Mouse (Mus musculus) macrophage (primary cell): Measurements from ENCODE around the gene Dyrk3. TPM values are rescaled to one million over a fixed set of nuclear protein-coding genes. Genes with fewer than 3 reads are reported as not detected.

Experiments
- H3K27ac ChIP-seq: fragments of 350-480 bp; formaldehyde crosslinking; 2 replicates; pipeline ENCODE4 v1.9.0; 2021
- H3K36me3 ChIP-seq: fragments of 350-480 bp; formaldehyde crosslinking; 2 replicates; pipeline ENCODE4 v1.9.0; 2021; ENCODE audit errors: inconsistent target
- H3K4me3 ChIP-seq: fragments of 350-480 bp; formaldehyde crosslinking; 2 replicates; pipeline ENCODE4 v1.9.0; 2021; ENCODE audit errors: inconsistent target
- H3K79me2 ChIP-seq: fragments of 350-480 bp; formaldehyde crosslinking; 2 replicates; pipeline ENCODE4 v1.9.0; 2021; ENCODE audit errors: inconsistent target
- WGBS: methylation state at CpG from one replicate; pipeline ENCODE4 v1.1.7; 2026; ENCODE audit warnings: inconsistent platforms; ENCODE audit not compliant: missing documents; 5-methylcytosine and 5-hydroxymethylcytosine counted together
- polyA plus RNA-seq: library from polyadenylated mRNA; stranded (reverse); fragments of 250-400 nt; gene quantifications from 3 replicates; pipeline ENCODE4 v1.2.4, GENCODE M21; 2018; ENCODE audit warnings: inconsistent platforms

The Dyrk3 gene
- polyA plus RNA-seq, 1 experiment from 2014 or later = 0.30 TPM

DNA sequence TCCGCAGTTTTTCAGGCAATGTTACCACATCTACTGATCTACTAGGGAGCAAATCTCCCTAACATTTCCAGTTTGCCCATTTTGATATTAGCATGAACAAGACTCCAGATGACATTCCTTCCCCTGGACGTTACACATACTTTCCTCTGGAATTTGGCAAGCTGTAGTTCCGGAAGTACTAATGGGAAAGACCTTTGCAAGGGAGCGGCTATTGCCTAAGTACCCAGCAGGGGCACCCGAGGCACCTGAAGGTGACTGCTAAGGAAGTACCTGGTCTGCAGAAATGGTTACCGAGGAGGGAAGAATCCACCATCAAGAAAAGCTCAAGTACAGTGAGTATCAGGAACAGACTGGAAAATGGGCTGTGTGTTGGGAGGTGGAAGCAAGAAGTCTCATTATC is 25.6 kb downstream of the Dyrk3 start:
- 62% methylated on average over 6 of the region's 6 CpGs for WGBS
- Histone ChIP-seq H3K4me3 (no peak overlapping the region), H3K79me2 (no peaks in the 10 kb centered on the region), H3K27ac (no peak overlapping the region), H3K36me3 (no peaks in the 10 kb centered on the region)

DNA sequence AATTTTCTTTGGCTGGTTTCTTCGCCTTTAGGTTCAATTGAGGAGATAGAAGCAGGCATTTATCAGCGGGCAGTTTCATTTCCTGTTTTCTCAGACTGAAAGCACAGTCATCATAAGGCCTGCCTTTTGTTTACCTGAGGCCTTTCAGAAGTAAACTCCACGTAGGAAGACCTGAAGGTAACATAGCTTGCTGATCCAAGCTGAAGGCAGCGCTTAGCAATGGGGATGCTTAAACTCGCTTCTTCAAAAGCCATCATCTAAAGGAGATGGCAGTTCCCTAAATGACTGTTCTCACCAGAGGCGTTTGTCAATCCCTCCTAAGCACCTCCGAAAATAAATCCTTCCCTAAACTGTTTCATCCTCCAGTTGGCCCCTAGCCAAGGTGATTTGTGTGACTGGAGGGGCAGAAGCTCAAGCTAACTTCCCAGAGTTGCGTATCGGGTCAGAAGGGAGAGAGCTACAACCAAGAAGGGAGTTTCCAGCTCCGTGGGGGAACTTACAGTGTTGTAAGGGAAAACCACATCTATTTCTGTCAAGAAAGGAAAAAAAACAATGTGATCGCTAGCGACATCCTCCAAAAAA is 27.5 kb downstream of the Dyrk3 start:
- Histone ChIP-seq H3K36me3 (no peaks in the 10 kb centered on the region), H3K27ac (peak overlapping the region; percentile 90), H3K79me2 (no peaks in the 10 kb centered on the region), H3K4me3 (no peak overlapping the region)
- WGBS = 2% methylated on average over 12 of the region's 12 CpGs

DNA sequence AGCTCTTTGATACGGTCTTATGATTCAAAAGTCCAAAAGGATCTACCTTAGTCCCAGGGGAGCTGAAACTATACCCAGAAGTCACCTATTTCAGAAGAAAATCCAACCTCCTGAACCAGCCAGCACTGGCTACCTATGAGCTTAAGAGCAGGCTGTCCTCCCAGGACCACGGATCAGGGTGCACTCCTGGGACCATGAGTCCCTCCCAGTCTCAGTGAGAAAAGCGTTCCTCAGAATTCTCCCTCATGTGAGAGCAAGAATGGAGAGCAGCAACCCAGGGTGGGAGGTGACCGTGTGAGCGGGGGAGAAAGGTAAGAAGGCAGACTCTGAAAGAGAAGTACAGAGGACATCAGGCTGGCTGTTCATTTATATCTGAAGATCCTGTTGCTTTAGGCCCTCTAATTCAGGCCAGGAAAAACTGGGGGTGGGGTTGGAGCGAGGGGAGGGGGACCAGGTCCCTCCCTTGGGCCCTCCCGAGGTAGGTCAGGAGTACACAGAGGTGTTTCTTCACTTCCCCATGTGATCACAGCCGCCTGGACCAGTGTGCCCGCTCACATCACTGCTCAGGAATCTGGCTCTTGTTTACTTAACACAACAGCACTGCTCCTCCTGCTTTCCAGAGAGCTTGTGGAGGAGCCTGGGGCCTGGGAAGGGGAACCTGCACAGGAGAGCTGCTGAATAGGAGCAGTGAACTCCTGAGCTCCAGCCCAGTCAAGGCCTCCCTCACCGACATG is 30.4 kb downstream of the Dyrk3 start:
- 97% methylated on average over 10 of the region's 10 CpGs for WGBS
- Histone ChIP-seq H3K4me3 (no peak overlapping the region), H3K36me3 (no peaks in the 10 kb centered on the region), H3K27ac (no peak overlapping the region), H3K79me2 (no peaks in the 10 kb centered on the region)

DNA sequence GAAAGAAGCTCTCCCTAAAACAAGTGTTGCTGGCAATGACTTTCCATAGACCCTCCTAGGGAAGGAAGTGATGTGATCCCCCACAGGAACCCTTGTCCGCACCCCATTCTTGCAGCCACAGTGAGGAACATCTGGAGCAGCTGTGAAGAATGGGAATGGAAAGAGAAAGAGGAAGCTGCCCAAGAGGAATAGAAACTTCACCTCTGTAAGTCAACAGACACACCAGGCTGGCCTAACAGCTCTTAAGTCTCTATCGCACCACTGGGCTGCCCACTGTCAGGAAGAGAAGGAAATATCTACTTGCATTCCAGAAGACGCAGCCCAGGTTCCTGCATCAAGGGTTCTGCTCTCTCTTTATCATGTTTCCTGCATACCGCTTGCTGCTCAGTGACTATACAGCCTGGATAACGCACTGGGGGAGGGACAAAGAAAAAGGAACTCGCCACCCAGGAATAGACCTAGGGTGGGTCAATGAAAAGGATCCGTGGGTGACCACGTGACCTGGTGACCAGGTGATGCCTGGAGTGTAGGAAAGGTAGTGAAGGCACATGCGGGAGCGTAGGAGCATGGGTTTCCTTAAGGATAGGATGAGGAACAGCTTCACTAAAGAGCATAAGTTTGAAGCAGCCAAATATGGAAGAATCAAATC is 34.2 kb downstream of the Dyrk3 start:
- 15% methylated on average over 10 of the region's 10 CpGs for WGBS
- H3K79me2 ChIP-seq = no peaks in the 10 kb centered on the region
- H3K4me3 ChIP-seq = no peak overlapping the region
- H3K36me3 ChIP-seq = no peaks in the 10 kb centered on the region
- H3K27ac ChIP-seq = peak overlapping the region; percentile 88

DNA sequence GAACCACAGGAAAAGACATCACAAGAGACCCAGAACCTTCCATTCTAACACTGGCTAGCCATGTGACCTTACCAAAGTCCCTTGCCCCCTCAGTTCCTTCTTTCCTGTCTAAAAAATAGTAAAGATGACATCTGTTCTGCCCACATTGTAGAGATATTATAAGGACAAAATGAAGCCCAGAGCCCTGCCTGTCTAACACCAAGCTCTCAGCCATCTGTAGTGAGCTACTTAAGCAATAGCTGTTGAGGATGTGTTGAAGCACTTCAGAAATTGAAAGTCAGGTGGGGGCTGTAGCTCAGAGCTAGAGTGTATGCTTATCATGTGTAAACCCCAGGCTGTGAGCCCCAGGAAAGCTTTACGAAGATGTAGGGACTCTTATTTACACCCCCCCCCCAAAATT is 37.3 kb downstream of the Dyrk3 start:
- no peak overlapping the region for H3K4me3 ChIP-seq
- 80% methylated on average over 1 of the region's 1 CpGs for WGBS
- H3K27ac ChIP-seq = no peak overlapping the region
- H3K36me3 ChIP-seq = no peaks in the 10 kb centered on the region
- H3K79me2 ChIP-seq = peaks cover 13% of the 10 kb centered on the region

DNA sequence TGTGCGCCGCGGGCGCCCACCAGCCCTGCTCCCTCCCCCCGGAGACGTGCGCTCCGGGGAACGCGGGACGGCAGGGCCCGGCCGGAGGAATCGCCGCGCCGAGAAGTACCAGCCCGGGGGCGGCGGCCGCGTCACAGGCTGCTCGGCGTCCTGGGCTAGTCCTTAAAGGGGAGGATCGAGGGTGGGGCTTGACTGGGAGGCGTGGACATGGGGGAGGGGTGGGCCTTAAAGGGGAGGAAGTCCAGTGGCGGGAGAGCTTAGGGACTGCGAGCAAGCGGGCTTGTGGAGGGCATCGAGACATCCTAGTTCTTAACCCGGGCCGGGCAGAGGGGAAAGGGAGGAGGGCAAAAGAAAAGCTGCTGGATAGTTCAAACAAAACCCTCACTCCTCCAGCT is 40.4 kb downstream of the Dyrk3 start, which contains the start of gene Mapkapk2:
TSS of gene Mapkapk2 (minus strand) at position 127 of the 395 bp plus-strand sequence.
- H3K79me2 ChIP-seq = peaks cover 44% of the 10 kb centered on the region
- under 1% methylated on average over 31 of the region's 32 CpGs for WGBS
- peak within 1 kb of the TSS; percentile 63 for H3K4me3 ChIP-seq
- no peaks in the 10 kb centered on the region for H3K36me3 ChIP-seq
- H3K27ac ChIP-seq = peak within 1 kb of the TSS; percentile 80

DNA sequence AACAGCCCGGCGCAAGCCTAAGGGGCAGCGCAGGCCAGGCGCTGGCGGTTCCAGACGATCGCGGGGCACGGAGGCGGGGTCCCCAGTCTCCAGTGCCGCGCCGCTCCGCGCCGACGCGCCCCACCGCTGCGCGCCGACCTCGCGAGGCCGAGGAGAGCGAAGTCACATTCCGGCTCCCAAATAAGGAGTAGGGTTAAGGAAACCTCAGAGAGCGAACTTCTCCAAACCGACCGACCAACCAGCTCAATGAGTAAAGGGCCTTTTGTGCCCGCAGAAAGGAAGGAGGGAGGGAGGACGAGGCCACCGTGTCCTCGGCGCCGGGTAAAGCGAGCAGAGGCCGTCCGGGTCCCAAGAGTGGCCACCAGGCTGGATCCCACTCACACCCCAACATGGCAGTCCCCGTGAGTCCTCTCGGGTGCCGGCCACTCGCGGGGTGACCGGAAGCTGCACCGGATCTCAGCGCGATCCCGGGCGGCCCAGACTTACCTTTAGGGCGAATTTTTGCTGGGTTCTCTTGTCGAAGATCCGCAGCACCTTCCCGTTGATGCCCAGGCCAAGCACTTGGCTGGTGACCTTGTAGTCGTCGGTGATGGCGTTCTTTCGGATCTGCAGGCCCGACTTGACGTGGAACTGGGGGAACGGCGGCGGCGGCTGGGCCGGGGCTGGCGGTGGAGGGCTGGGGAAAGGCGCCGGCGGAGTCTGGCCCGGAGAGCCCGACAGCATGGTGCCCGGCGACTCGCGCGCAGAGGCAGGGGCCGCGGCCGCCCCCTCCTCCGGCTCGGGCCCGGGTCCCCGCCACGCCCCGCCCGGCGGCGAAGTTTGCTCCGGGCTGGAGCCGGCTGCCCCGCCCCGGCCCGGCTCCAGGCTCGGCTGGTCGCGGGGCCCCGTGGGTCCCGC is 41.1 kb downstream of the Dyrk3 start:
- peak overlapping the region; percentile 80 for H3K27ac ChIP-seq
- H3K36me3 ChIP-seq = no peaks in the 10 kb centered on the region
- WGBS = under 1% methylated on average over 91 of the region's 98 CpGs

DNA sequence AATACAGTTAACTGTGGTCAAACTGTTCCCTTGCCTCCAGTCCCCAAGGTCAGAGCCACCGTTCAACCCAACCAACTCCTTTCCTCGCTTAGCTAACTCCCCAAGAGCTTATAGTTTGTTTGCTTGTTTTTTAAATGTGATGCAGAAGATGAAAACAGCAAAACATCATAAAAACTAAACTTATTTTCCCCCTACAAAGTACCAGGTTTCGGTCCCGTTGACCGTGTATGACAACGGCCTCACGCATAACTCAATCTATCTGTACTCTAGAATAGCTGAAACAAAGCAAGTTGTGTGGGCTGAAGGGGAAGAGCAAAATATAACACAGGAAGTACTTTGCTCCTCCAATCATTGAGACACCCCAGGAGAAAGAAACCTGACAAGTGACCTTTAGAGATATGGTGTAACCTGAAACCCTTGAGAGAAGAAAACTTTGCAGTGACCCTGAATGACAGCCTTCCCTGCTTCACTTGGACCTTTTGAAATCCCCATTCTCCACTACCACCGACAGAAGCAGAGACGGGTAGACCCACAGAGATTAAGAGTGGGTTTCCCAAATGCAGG is 41.9 kb downstream of the Dyrk3 start:
- Histone ChIP-seq H3K4me3 (peak overlapping the region; percentile 63), H3K27ac (peak overlapping the region; percentile 80), H3K79me2 (peaks cover 59% of the 10 kb centered on the region), H3K36me3 (no peaks in the 10 kb centered on the region)
- WGBS = 2% methylated on average over 9 of the region's 9 CpGs

More for the DNA sequence above, 41.1 kb downstream of the Dyrk3 start:
- peaks cover 51% of the 10 kb centered on the region for H3K79me2 ChIP-seq
- peak overlapping the region; percentile 63 for H3K4me3 ChIP-seq

DNA sequence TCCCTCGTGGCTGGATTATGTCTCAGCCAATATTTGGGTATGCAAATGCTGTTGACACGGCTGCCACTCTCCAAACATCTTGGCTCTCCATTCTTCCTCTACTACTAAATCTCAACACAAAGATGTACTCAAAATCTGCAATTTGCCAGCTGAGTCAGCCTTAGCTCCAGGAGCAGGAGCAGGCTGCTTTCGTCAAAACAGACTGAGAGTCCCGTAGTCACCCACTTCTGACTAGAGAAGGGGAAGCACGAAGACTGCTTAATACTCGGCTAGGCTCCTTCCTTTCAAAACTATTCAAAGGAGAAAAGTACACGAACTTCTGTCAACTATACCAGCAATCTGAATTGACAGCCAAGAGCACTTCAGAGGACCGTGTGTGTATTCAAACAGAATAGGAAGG is 42.6 kb downstream of the Dyrk3 start:
- Histone ChIP-seq H3K27ac (peak overlapping the region; percentile 80), H3K79me2 (peaks cover 66% of the 10 kb centered on the region), H3K36me3 (no peaks in the 10 kb centered on the region), H3K4me3 (peak overlapping the region; percentile 63)
- 6% methylated on average over 8 of the region's 8 CpGs for WGBS

DNA sequence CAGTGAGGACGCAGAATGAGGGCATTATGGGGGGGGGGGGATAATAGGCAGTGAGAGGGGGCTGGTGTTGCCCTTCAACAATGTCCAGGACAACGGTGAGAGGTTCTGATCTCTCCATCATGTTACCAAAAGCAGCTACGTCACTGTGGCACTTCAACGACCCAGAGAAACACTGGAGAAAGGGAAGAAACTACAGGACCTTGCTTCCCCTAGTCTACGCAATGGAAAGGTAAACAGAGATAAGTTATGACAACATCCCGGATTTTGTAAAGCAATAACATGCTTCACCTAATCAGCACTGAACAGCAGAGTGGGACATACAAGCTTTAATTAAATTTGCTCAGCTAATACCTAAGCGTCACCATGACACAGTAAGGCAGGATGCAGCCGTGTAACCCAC is 44.3 kb downstream of the Dyrk3 start:
- Histone ChIP-seq H3K36me3 (no peaks in the 10 kb centered on the region), H3K4me3 (no peak overlapping the region), H3K27ac (no peak overlapping the region), H3K79me2 (peaks cover 83% of the 10 kb centered on the region)
- WGBS = 84% methylated on average over 8 of the region's 8 CpGs

DNA sequence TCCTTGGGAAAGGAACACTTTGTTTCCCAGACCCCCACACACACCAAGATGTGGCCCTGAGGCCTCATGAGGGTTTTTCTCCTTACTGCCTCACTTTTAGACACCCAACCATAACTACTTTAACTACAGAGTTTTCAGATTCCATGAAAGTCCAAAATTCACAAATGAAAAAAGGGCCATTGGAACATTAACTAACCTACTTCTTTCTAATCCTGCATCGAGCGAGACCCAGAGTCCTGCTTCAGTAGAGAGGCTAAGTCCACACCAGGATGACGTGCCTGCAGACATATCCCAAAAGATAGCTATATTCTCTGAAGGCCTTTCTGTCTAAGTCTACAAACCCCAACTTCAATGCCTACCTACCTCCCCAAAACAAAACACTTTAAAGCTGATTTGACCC is 45.3 kb downstream of the Dyrk3 start:
- Histone ChIP-seq H3K79me2 (peaks cover 93% of the 10 kb centered on the region), H3K4me3 (no peak overlapping the region), H3K27ac (no peak overlapping the region), H3K36me3 (no peaks in the 10 kb centered on the region)
- WGBS = 97% methylated on average over 3 of the region's 3 CpGs

DNA sequence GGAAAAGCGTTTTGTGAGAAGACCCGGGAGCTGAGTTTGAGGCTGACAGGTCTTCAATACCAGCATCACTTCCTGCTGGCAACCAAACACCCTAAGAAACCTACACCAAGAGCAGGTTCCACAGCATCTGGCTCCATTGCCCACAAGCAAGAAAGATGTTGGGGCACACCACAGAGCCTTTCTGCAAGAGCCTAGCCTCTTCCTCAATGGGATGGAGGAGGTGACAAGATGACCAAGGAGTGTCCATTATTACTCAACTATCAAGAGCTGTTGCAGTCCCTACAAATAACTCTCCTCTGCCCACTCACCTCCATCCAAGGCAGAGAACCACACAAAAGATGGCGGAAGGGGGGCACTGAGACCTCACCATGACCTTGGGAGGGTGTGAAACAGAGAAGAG is 46.0 kb downstream of the Dyrk3 start:
- WGBS = 41% methylated on average over 3 of the region's 3 CpGs

DNA sequence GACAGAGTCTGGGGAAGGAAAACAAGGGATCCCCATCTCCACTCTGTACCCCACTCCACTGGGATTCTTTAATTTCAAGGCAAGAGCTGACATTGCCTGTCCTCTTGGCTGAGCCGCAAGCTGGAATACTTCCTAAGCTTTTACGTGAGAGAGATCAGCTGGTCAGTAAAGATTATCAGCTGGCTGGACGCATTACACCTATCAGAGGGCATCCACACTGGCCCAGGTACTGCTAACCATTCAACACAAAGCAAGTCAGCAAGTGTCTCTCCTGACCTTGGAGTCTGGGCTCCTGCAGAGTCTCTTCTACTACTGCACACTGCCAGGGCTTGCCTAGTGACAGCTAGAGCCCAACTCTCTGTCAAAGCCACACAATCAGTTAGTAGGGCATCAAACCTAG is 46.7 kb downstream of the Dyrk3 start:
- Histone ChIP-seq H3K4me3 (no peak overlapping the region), H3K79me2 (peaks cover 100% of the 10 kb centered on the region), H3K27ac (no peak overlapping the region), H3K36me3 (no peaks in the 10 kb centered on the region)
- WGBS = 97% methylated on average over 3 of the region's 3 CpGs

More for the DNA sequence above, 46.0 kb downstream of the Dyrk3 start:
- Histone ChIP-seq H3K79me2 (peaks cover 99% of the 10 kb centered on the region), H3K27ac (no peak overlapping the region), H3K4me3 (no peak overlapping the region), H3K36me3 (no peaks in the 10 kb centered on the region)

DNA sequence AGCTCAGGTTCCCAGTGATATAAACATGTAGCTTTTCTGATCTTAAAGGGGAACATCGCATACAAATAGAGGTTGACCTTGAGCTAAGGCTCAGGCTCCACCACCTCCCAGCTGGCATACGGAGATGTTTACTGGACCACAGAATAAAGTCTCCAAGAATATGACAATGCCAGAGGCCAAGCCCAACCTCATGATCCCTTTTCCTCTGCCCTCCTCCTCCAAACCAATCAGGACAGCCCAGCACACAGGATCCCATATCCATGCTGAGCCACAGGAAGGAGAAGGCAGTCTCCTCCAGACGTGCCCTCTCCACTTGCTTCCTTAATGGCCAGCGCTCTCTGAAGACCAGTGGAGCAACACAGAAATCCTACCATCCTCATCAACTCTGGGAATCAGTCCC is 47.3 kb downstream of the Dyrk3 start:
- H3K4me3 ChIP-seq = no peak overlapping the region
- peaks cover 100% of the 10 kb centered on the region for H3K79me2 ChIP-seq
- H3K36me3 ChIP-seq = no peaks in the 10 kb centered on the region
- WGBS = 59% methylated on average over 4 of the region's 4 CpGs
- H3K27ac ChIP-seq = peak overlapping the region; percentile 67
